Mouse (Mus musculus) layer of hippocampus, adult 8-10 months (tissue): ENCODE measurements at regions not wholly inside any gene's neighbourhood (a gene's known extent, or its start where the extent isn't known, plus 50 kb on each side); places are given as distances from the start of the nearest gene placed in this dataset.

Experiments
- DNase-seq, 2 experiments: peaks; one replicate each; pipeline ENCODE4 v3.0.0; 2022; ENCODE audit warnings: low spot score in 2 of 2

GRCm38 (mm10) chr8:89365430-89365829, 321.5 kb upstream of the Sall1 start:
- DNase-seq: no peak

DNA sequence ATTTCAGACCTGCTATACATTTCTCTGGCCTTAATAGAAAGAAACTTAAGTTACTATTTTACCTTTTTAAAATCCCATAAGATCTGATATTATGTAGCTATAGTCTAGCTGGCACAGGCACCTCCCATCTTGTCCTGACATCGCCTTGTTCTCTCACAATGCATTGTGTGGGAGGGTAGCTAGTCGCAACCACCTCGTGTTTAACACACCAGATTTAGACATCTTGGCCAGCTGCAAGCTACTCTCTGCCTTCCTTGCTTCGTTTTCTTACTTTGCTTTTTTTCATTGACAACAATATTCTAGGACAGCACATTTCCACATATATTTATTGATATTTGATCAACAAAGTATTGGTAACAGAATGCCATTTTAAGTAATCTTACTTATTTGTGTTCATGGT, 314.4 kb upstream of the Sall1 start:
- DNase-seq: no peak

- DNase-seq: no peak
Observed at GRCm38 (mm10) chr8:89345547-89345946, 301.6 kb upstream of the Sall1 start.

DNA sequence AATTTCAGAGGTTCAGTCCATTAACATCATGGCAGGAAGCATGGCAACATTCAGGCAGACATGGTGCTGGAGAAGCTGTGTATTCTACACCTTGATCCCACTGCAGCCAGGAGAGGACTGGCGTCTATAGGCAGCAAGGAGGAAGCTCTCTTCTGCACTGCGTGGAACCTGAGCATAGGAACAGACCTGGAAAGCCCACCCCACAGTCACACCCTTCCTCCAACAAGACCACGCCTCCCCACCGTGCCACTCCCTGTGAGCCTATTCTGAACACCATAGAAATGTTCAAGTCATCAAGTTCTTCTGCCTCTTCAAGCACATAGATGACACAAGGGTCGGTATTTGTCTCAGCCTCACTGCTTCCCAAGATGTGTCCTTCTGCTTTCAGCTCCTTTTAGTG, 297.7 kb upstream of the Sall1 start:
- DNase-seq: no peak

DNA sequence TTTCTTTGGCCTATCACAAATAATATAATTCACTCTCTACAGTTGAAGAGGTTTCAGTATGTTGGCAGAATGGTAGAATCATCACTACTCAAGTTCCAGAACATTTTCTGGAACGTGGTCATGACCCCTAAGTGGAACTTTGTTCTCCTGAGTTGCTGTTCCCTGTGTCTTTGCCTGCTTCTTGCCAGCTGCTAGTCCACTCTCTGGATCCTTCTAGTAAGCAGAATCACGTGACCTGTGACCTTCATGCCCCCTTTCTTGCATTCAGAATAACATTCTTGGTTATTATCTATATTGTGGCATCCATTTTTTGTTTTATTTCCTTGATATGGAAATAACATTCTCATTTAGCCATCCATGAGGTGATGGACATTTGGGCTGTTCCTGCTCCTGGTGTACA, 291.5 kb upstream of the Sall1 start:
- DNase-seq: no peak

DNA sequence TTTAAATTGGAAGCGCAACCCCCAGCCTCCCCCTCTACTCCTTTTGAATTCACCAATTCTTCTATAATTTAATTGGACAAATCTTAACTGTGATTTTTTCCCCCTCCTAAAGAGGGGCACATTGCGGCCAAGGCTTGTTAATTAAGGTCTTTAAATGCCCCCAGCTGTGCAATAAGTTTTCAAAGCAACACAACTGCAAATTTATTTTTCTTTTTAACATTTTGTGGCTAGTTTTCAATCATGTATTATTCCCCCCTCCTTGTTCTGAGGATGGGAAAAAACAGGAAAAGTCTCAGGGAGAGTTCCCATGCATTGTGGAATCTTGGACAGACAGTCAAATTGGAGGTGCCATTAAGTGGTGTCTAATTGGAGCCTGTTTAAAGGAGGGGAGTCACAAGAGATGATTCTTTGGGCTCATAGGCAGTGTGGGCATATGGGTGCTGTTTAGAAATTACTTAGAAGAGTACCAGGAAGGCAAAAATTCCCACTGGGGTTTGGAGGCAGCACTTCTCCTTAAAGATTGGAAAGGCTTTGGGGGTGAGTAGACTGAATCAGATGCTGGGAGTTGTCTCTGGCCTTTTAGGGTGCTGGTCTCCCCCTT, 281.9 kb upstream of the Sall1 start:
- no peak for DNase-seq

- no peak for DNase-seq
Observed at GRCm38 (mm10) chr8:89325248-89325645, 281.3 kb upstream of the Sall1 start.

GRCm38 (mm10) chr8:89324462-89325247, 280.7 kb upstream of the Sall1 start:
- DNase-seq: no peak

DNA sequence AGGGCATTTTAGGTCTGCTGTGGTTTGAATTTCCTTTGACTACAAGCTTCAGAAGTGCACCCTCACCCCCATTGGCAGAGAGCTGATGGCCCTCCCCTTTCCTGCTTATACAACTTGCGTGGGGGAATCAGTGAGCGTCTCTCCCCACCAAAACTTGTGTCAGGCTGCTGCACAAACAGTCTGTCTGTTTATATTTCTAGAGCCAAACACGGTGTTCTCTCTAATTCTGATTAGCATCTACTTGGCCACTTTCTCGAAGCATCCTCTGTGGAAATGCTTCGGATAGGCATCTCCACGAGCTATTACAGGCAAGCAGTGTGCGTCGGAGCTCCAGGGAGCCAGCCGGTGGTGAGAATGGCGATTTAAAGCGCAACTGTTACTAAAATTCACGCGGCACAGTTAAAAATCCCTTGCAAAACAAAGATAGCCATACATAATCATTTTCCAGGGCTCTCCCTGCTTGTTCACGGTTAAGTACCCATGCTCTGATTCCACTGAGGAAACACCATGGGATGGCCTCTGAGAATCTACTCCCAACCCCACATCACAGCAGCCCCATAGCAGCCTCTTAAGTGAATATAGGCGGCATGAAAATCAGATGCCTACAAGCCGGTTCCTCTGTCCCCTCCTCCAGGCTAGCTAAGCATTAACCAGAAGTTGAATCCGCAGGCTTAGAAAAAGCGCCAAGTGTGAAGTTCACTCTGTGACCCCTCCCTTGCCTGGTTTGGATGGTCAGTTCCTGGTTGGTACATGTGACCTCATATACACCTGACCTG, 273.7 kb upstream of the Sall1 start:
- peak in 1 of 2 experiments; percentile 13 for DNase-seq

GRCm38 (mm10) chr8:89316566-89317175, 272.7 kb upstream of the Sall1 start:
- no peak for DNase-seq

- DNase-seq: no peak
Observed at GRCm38 (mm10) chr8:89314907-89315306, 270.9 kb upstream of the Sall1 start.

DNA sequence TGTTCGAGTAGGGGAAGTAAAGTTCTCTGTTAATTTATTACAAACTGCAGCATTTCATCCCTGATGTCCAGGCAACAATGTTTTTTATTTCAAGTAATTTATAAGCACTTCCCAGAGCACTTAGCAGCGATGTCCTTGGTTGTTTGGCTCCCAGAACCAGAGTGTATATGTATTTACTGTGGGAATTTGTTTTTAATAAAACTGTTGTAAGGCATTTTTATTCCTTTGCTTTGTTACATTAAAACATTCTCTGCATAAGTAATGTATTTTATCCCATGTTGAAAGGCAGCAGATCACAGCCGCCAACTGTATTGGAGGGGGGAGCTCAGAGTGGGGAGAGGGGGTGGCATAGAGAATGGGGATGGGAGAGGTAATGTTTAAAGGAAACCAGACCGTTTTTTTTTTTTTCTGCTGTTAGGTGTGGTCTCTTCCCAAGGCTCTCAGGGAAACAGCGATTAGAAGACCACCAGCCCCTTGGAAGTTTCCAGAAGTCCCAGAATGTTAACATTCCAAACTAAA, 266.8 kb upstream of the Sall1 start:
- DNase-seq: no peak

DNA sequence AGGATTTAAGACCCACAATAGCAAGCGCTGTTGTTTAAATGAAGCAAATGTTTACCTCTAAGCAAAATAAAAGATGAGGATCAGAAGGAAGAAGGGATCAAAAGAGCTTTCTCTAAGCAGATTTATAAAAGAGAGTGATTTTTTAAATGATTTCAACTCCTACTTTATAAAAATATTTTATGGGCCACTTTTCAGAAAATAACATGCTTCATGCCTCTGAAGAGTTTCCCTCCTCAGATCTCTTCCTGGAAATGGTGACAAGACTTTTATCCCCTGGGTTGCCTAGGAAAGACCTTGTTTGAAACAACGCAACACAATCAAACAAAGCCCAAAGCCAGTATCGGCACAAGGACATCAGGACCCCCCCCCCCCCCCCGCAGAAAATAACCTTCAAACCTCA, 265.6 kb upstream of the Sall1 start:
- no peak for DNase-seq

DNA sequence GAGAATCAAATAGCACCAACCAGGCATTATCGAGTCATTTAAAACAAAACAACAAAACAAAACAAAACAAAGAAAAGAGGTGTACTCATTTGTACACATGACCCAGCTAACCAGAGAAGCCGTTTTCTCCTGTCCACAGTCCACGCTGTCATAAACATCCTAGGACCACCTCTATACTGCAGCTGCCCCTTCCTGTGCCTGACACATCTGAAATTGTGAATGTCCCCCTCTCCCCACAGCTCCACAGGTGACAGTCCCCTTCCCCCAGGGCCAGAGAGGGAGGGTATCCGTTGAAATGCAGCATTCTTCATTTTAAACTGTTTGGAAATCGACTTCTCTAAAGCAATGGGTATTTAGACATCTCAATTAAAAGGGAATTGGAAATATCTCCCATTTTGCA, 265.0 kb upstream of the Sall1 start:
- no peak for DNase-seq

DNA sequence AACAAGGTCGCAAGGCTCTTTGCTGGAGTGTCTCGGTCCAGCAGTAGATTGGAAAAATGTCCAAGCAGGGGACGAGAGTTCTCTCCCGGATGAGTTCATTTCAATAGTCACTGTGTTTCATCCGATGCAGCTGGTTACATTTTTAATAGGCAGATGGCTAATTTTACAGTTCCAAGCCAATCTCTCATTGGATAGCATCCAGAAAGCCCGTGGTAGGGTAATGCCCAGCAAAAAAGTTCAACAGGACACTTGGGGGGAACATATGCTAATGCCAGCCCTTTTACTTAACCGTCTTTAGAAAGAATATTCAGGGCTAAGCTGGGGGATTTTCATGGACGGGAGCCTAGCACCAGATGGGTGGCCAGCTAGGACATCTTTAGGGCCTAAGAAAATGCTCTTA, 264.6 kb upstream of the Sall1 start:
- peak; percentile 4 to 7 for DNase-seq

GRCm38 (mm10) chr8:89307601-89308000, 263.6 kb upstream of the Sall1 start:
- DNase-seq: no peak

DNA sequence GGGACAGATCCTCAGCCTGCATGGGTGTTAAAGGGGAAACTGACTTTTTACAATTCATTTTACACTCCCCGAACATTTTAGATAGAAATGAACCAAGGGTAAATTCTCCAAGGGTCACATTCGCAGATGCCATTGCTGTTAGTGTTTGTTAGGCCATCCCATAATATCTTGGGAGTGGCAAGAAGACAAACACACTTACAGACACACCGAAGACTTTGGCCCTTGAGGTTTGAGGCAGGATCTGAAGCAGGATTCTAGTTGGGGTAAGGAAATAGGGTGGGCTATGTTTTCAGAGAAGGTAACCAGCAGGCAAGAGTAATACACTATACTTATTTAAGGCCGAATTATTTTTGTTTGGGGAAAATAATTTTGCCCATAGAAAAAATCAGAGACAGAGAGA, 263.1 kb upstream of the Sall1 start:
- DNase-seq: no peak

DNA sequence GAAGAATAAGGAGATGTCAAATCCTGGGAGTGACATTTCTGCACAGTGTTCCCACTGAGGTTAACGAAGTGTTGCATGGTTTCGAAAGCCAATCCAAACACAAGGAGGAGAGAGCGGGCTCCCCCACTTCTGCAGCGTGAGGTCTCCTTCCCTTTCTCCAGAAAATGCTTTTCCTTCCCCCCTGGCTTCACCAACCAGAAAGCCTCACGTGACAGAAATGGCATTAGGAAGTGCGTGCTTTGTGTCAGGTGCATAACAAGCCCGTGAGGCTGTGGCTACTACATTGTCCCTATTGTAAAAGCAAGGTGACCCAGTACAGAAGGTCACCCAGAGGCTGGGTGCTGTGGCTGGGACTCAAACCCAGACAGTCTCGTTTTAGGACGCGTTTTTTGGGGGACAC, 260.2 kb upstream of the Sall1 start:
- DNase-seq: no peak

GRCm38 (mm10) chr8:89303326-89303725, 259.4 kb upstream of the Sall1 start:
- DNase-seq: no peak

DNA sequence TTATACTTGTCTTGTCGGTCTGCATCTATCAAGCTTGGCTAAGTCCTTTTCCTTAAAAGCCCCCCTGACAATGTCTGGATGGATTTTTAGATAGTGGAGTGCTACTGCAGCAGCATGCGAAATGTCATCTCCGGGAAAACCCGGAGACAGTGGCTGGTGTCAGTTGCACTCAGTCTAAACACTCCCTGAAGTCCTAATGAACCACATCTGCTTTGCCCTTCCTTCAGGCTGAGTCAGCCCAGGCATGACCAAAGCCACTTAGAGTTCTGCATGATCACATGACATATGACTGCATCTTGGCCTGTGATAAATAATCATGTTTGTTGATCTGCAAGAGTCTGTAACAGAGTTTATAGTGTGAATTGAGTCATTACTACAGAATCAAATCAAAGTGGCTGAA, 255.7 kb upstream of the Sall1 start:
- DNase-seq: no peak

DNA sequence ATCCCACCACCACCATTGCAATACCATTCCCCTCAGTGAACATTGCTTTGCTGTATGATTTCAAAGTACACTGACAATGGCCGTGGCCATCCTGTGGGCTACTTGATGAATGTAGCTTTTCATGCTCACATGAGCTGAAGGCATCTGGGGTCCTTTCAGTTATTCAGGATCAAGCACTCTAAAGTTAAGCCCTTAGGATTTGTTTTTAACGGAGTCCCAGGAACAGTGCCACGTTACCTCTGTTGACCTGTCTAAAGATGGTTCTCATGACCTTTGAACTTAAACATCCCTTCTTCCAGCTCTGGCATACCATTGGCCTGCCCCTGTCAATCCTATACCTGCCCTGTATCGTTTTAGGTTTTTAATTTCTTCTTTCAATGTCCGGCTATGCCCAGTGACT, 251.7 kb upstream of the Sall1 start:
- no peak for DNase-seq

DNA sequence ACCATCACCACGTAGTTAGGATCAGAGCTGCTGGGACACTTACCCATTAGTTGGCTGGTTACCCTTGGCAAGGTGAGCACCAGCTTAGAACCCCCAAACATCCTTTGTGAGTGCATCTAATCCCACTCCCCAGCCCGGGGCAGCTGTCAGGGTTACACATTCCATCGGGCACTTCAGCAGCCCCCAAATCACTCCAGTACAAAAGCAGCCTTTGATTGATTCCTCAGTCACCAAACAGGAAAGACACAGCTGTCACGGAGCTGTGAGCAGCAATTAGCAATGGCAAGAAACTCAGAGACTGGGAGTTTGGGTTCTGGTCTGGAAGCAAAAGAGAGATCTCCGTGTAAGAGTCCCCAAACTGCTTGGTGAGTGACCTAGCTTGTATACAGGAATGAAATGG, 245.1 kb upstream of the Sall1 start:
- no peak for DNase-seq
